Mouse (Mus musculus) cerebellum, adult 2 months (tissue): ENCODE results near the gene Ninj2. TPM values are rescaled to one million over a fixed set of nuclear protein-coding genes. Genes with fewer than 3 reads are reported as not detected.

ENCODE experiments used
- DNase-seq, 2 experiments: peaks; one replicate each; pipeline ENCODE4 v3.0.0; 2021
- H3K27ac ChIP-seq: fragments of 200-500 bp; 2 replicates; pipeline ENCODE4 v1.5.1; 2012; ENCODE audit warnings: low read length, control low read depth, inconsistent platforms; ENCODE audit not compliant: insufficient read depth
- H3K27me3 ChIP-seq: fragments of 200-500 bp; 2 replicates; pipeline ENCODE4 v1.6.1; 2012; ENCODE audit warnings: inconsistent platforms, mild to moderate bottlenecking, low read length, moderate library complexity; ENCODE audit not compliant: control insufficient read depth, insufficient read depth
- H3K4me1 ChIP-seq: fragments of 200-500 bp; 2 replicates; pipeline ENCODE4 v1.6.1; 2011; ENCODE audit warnings: low read length; ENCODE audit not compliant: control insufficient read depth, insufficient read depth
- H3K4me3 ChIP-seq: fragments of 200-500 bp; replicated peaks from 2 replicates; pipeline ENCODE3; 2011; ENCODE audit warnings: mild to moderate bottlenecking, low read depth, low read length, control low read depth; ENCODE audit not compliant: insufficient read depth
- CTCF ChIP-seq: fragments of 200-500 bp; IDR thresholded peaks from 2 replicates; pipeline ENCODE4 v1.5.1; 2011; ENCODE audit warnings: low read depth, mild to moderate bottlenecking, control low read depth, low read length, moderate library complexity, borderline replicate concordance; ENCODE audit not compliant: insufficient read depth
- POLR2A ChIP-seq: fragments of 200-500 bp; IDR thresholded peaks from 2 replicates; pipeline ENCODE4 v1.6.1; 2011; ENCODE audit warnings: low read length, control low read depth, borderline replicate concordance; ENCODE audit not compliant: insufficient read depth
- WGBS: fragments of 180-500 bp; shearing (Covaris S2); methylation state at CpG from one replicate; pipeline ENCODE4 v1.1.7; 2018; 5-methylcytosine and 5-hydroxymethylcytosine counted together
- polyA plus RNA-seq: library from polyadenylated mRNA; depleted of rRNA; stranded (reverse); fragments of >200 nt; gene quantifications from 2 replicates; pipeline ENCODE4 v1.2.3, GENCODE M21; 2012

The Ninj2 gene
- polyA plus RNA-seq, 1 experiment: 11.7 TPM

- TF ChIP-seq POLR2A (no peak), CTCF (no peak)
- 79% methylated on average over 6 of the region's 6 CpGs for WGBS
- H3K4me3 ChIP-seq: no peak overlapping the region
Measured at GRCm38 (mm10) chr6:120065552-120066177, 27.5 kb upstream of the Ninj2 start.

GRCm38 (mm10) chr6:120069546-120069945 is 23.6 kb upstream of the Ninj2 start:
- 87% methylated on average over 3 of the region's 3 CpGs for WGBS
- no peak overlapping the region for H3K27ac ChIP-seq
- TF ChIP-seq CTCF (no peak), POLR2A (no peak)
- no peak overlapping the region for H3K4me3 ChIP-seq
- H3K4me1 ChIP-seq: no peaks in the 10 kb centered on the region
- no peaks in the 10 kb centered on the region for H3K27me3 ChIP-seq
- DNase-seq: no peak

More at GRCm38 (mm10) chr6:120065552-120066177, 27.5 kb upstream of the Ninj2 start:
- H3K4me1 ChIP-seq: no peaks in the 10 kb centered on the region
- no peak overlapping the region for H3K27ac ChIP-seq
- H3K27me3 ChIP-seq: no peaks in the 10 kb centered on the region
- no peak for DNase-seq

- DNase-seq: no peak
- no peak overlapping the region for H3K27ac ChIP-seq
- no peaks in the 10 kb centered on the region for H3K4me1 ChIP-seq
- H3K27me3 ChIP-seq: no peaks in the 10 kb centered on the region
- 89% methylated on average over 2 of the region's 2 CpGs for WGBS
- TF ChIP-seq POLR2A (no peak), CTCF (no peak)
- H3K4me3 ChIP-seq: no peak overlapping the region
Measured at GRCm38 (mm10) chr6:120072630-120073029, 20.5 kb upstream of the Ninj2 start.

GRCm38 (mm10) chr6:120076619-120077450 is 16.3 kb upstream of the Ninj2 start:
- Histone ChIP-seq H3K27ac (no peak overlapping the region), H3K4me3 (no peak overlapping the region), H3K4me1 (no peaks in the 10 kb centered on the region), H3K27me3 (no peaks in the 10 kb centered on the region)
- no peak for DNase-seq
- 91% methylated on average over 6 of the region's 6 CpGs for WGBS
- TF ChIP-seq CTCF (no peak), POLR2A (no peak)

- DNase-seq: no peak
- Histone ChIP-seq H3K27ac (no peak overlapping the region), H3K4me3 (no peak overlapping the region), H3K27me3 (no peaks in the 10 kb centered on the region), H3K4me1 (no peaks in the 10 kb centered on the region)
- TF ChIP-seq POLR2A (no peak), CTCF (no peak)
- 84% methylated on average over 10 of the region's 10 CpGs for WGBS
Measured at GRCm38 (mm10) chr6:120079547-120079946, 13.6 kb upstream of the Ninj2 start.

- 81% methylated on average over 4 of the region's 4 CpGs for WGBS
- no peak for TF ChIP-seq CTCF
- no peak for TF ChIP-seq POLR2A
- no peaks in the 10 kb centered on the region for H3K27me3 ChIP-seq
Measured at GRCm38 (mm10) chr6:120081516-120081915, 11.6 kb upstream of the Ninj2 start.

GRCm38 (mm10) chr6:120082251-120082950 is 10.7 kb upstream of the Ninj2 start:
- H3K4me1 ChIP-seq: no peaks in the 10 kb centered on the region
- TF ChIP-seq CTCF (no peak), POLR2A (no peak)
- no peaks in the 10 kb centered on the region for H3K27me3 ChIP-seq
- WGBS: 96% methylated on average over 6 of the region's 6 CpGs
- no peak for DNase-seq
- no peak overlapping the region for H3K27ac ChIP-seq
- H3K4me3 ChIP-seq: no peak overlapping the region

More at GRCm38 (mm10) chr6:120081516-120081915, 11.6 kb upstream of the Ninj2 start:
- no peak overlapping the region for H3K4me3 ChIP-seq
- no peak overlapping the region for H3K27ac ChIP-seq
- no peaks in the 10 kb centered on the region for H3K4me1 ChIP-seq
- no peak for DNase-seq
